8 mouse cellular contexts compared by ENCODE assay signal in the genomic region with DNA sequence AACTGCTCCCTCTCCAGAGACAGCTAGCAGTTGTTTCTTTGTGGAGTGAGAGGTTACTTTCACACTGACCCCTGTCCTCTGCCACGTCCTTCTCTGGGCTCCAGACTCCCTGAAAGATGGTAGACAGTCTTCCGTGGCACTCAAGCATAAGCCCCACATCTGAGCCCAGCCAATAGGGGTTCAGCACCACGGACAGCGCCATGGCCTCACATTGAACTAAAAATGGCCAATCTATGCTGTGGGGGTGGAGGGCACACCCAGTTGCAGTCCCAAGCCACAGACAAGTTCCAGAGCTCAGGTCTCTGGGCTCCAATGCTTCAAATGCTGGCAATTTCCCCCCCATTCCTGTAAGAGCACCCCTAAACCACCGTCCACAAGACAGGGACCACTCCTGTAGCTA. TPM values are rescaled to one million over a fixed set of nuclear protein-coding genes. Genes with fewer than 3 reads are reported as not detected.
DNase-seq lines count a peak whose midpoint lies in the region; ATAC-seq and TF ChIP-seq lines count a peak whose summit lies in the region.

No protein-coding gene starts in this region.

- WGBS in hindbrain, embryonic 12.5 days = 7% methylated on average over 5 of the region's 5 CpGs

- ATAC-seq in hindbrain, embryonic 12.5 days (ENCODE audit: low FRiP score) = peak; percentile 18; the same call in 1 of the 2 replicates

- peak overlapping the region; percentile 19 for H3K27ac ChIP-seq in hindbrain, embryonic 12.5 days

- no peak overlapping the region for H3K9ac ChIP-seq in hindbrain, embryonic 12.5 days

- DNase-seq in 3T3-L1 (ENCODE audit: low read depth, low spot score) (peak; percentile 80), 416B (ENCODE audit: low read depth) (peak; percentile 68)
- peak; percentile 66 for DNase-seq in brain, embryonic 14.5 days (ENCODE audit: low read depth)
- peak; percentile 4 for DNase-seq in lung, postnatal 25 days (ENCODE audit: low spot score)
- DNase-seq in thymus, postnatal 10 days (ENCODE audit: low spot score in 2 of 2) = peak; percentile 11 to 64
- DNase-seq in left cerebral cortex, postnatal 25 days (ENCODE audit: low spot score in 2 of 2) = no peak
- DNase-seq in right cerebral cortex, adult 18-20 months = no peak

- no peaks in the 10 kb centered on the region for H3K36me3 ChIP-seq in hindbrain, embryonic 12.5 days

- TF ChIP-seq CTCF in brain, embryonic 14.5 days (IDR thresholded peaks at IDR 0.05; ENCODE audit: borderline replicate concordance, extremely low read depth, insufficient read depth, insufficient read length) = no peak

- H3K27me3 ChIP-seq in hindbrain, embryonic 12.5 days = no peaks in the 10 kb centered on the region

- no peak overlapping the region for H3K4me3 ChIP-seq in hindbrain, embryonic 12.5 days

- H3K4me2 ChIP-seq in hindbrain, embryonic 12.5 days (replicated peaks) = no peak overlapping the region

- intact Hi-C loops in left cerebral cortex, postnatal 25 days (cut with DNase I) = no loop called here

- peaks cover 37% of the 10 kb centered on the region for H3K4me1 ChIP-seq in hindbrain, embryonic 12.5 days

- no peaks in the 10 kb centered on the region for H3K9me3 ChIP-seq in hindbrain, embryonic 12.5 days (replicated peaks)

- TF ChIP-seq POLR2A in brain, embryonic 14.5 days (IDR thresholded peaks at IDR 0.05; ENCODE audit: borderline replicate concordance, extremely low read depth, insufficient read depth, insufficient read length, poor library complexity, severe bottlenecking) = no peak

RNA-seq across cellular contexts. Expression of gene Rapgef1, which starts 45.9 kb away (rescaled TPM):
- 94.9 and 101 TPM in 2 replicates for polyA plus RNA-seq in brain, embryonic 14.5 days (2012; rRNA removed)
- 22.7 and 24.7 TPM in 2 replicates for polyA plus RNA-seq in hindbrain, embryonic 12.5 days (2016; fragmentation: Nextera tagmentation; extraction: Ambion mirVana)
- total RNA-seq in left cerebral cortex, postnatal 25 days (2021) = 100 to 1,000 TPM; 110 TPM

Comparison
In these comparisons a context has a peak if more than half of its experiments do, and no peak if none do; other contexts are left out.
1. DNase-seq: peak in 3T3-L1 (single experiment), 416B (single experiment), brain, embryonic 14.5 days (single experiment), lung, postnatal 25 days (single experiment) and thymus, postnatal 10 days (2 of 2); none in left cerebral cortex, postnatal 25 days (0 of 2) and right cerebral cortex, adult 18-20 months (single experiment).